Mouse (Mus musculus): ENCODE results near the gene Cyp3a25.
A peak's percentile ranks its signal among the peaks of the same experiment; 100 is the strongest.
"Not testable (repeated sequence)": the region's sequence is repeated elsewhere in the genome, so short reads cannot be mapped to it uniquely, and the experiment has no call there.

The Cyp3a25 gene

GRCm38 (mm10) chr5:146009509-146009908 is at the start of gene Cyp3a25:
TSS of gene Cyp3a25 (minus strand) at chr5:146009618.
- DNase-seq (ENCODE audit: low read depth, low spot score): not testable (repeated sequence)

DNA sequence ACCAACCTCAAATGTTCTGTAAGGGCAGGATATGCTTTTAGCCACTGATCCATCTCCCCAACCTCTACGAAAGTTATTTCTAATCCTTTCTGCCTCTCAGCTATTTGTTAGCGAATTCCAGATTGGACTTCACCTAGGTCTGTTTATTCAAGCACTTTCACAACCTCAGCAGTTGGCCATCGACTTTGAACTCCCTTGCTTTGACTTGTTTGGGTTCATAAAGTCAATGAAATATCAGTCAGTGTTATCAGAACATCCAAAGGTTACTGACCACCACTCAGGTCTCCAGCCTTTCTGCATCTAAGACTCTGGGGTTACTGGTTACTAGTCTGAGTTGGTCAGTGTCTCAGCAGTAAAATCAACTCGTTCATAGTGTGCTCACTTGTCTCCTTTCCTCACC is 11.7 kb upstream of the Cyp3a25 start:
- DNase-seq (ENCODE audit: low read depth, low spot score): no peak

DNA sequence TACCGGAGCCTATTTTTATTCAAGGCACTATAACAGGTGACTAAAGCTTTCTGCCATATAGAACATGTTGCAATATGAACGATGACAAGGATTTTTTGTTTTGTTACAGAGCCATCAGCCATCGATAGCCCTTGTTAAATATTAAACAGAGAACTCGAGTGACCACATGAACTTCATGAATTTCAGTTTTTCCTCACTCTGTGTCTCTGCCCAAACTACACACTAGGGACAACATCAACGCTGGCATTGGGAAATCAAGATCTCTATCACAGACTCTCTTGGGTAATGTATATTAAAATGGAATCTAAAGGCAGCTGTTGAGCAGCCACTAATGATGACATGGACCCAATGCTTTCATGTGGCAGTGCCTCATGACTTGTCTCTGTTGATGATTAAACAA is 8.9 kb upstream of the Cyp3a25 start:
- no peak for DNase-seq (ENCODE audit: low read depth, low spot score)

- no peak for DNase-seq (ENCODE audit: low read depth, low spot score)
Measured at GRCm38 (mm10) chr5:146011251-146011650, 1.8 kb upstream of the Cyp3a25 start.

DNA sequence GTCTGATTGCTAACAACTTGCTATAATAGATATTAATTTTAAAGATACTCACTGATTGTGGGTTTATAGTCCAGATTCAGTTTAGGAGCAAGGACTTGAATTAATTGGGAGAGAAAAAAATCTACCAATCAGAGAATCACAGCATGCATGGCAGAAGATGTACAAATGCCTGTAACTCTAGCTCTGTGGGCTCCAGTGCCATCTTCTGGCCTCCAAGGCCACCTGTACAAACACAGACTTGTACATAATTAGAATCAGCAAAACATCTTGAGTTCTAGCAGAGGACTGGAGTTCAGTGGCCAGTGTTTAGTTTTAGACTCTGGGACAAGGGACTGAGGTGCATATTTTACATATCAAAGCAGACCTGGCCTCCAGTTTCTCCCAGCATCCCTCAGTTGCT is 42.3 kb downstream of the Cyp3a25 start:
- DNase-seq (ENCODE audit: low read depth, low spot score): peak; percentile 3
